Mouse (Mus musculus) liver, embryonic 14.5 days (tissue): ENCODE results near the gene Cdc37.

ENCODE experiments used
- CTCF ChIP-seq: IDR thresholded peaks from 2 replicates; pipeline ENCODE4 v1.5.1; 2016; ENCODE audit warnings: antibody characterized with exemption, low read depth, control low read depth
- EP300 ChIP-seq: IDR thresholded peaks from 2 replicates; pipeline ENCODE4 v1.6.1; 2016; ENCODE audit warnings: antibody characterized with exemption, low read depth

- TF ChIP-seq EP300 (peak; percentile 69), CTCF (no peak)
Measured at GRCm38 (mm10) chr9:21105760-21106564, 43.8 kb downstream of the Cdc37 start.
